Mouse (Mus musculus) CD8-positive naive resting alpha-beta T cell, adult 2 months (primary cell): ENCODE data around the gene Gm20458.
A peak's percentile ranks its signal among the peaks of the same experiment; 100 is the strongest.

Experiments
- DNase-seq, 2 experiments: peaks; one replicate each; pipeline ENCODE4 v3.0.0; 2022; ENCODE audit warnings: low read depth in 2 of 2, low spot score in 2 of 2

Gene Gm20458

GRCm38 (mm10) chr2:164497691-164498268 lies 37.0 kb downstream of the Gm20458 start:
- DNase-seq, result no peak

GRCm38 (mm10) chr2:164499317-164499716 lies 38.5 kb downstream of the Gm20458 start:
- DNase-seq, result no peak

- no peak for DNase-seq
These were observed 39.7 kb downstream of the Gm20458 start for GRCm38 (mm10) chr2:164500511-164500910.

- no peak for DNase-seq
These were observed 44.2 kb downstream of the Gm20458 start for GRCm38 (mm10) chr2:164504919-164505318.

- DNase-seq, result no peak
These were observed 45.0 kb downstream of the Gm20458 start for GRCm38 (mm10) chr2:164505619-164506347.

GRCm38 (mm10) chr2:164507811-164508210 lies 47.0 kb downstream of the Gm20458 start:
- DNase-seq, result no peak

GRCm38 (mm10) chr2:164510621-164511190 lies 49.9 kb downstream of the Gm20458 start:
- no peak for DNase-seq

- no peak for DNase-seq
These were observed 51.5 kb downstream of the Gm20458 start for GRCm38 (mm10) chr2:164512121-164512909.

- no peak for DNase-seq
These were observed 52.6 kb downstream of the Gm20458 start for GRCm38 (mm10) chr2:164513389-164513788.

GRCm38 (mm10) chr2:164514916-164515315 lies 54.1 kb downstream of the Gm20458 start:
- DNase-seq, result no peak

GRCm38 (mm10) chr2:164515897-164516296 lies 55.1 kb downstream of the Gm20458 start:
- DNase-seq, result no peak

- no peak for DNase-seq
These were observed 55.8 kb downstream of the Gm20458 start for GRCm38 (mm10) chr2:164516592-164516991.

- DNase-seq, result peak; percentile 67 to 72
These were observed 56.9 kb downstream of the Gm20458 start for GRCm38 (mm10) chr2:164517485-164518221.

GRCm38 (mm10) chr2:164518266-164519170 lies 57.8 kb downstream of the Gm20458 start:
- DNase-seq, result no peak

GRCm38 (mm10) chr2:164519171-164519526 lies 58.4 kb downstream of the Gm20458 start:
- no peak for DNase-seq

GRCm38 (mm10) chr2:164520782-164521181 lies 60.0 kb downstream of the Gm20458 start:
- DNase-seq, result no peak

GRCm38 (mm10) chr2:164521841-164522240 lies 61.1 kb downstream of the Gm20458 start:
- DNase-seq, result peak; percentile 73 to 77

GRCm38 (mm10) chr2:164522280-164522679 lies 61.5 kb downstream of the Gm20458 start:
- no peak for DNase-seq

GRCm38 (mm10) chr2:164523301-164523773 lies 62.6 kb downstream of the Gm20458 start:
- no peak for DNase-seq

GRCm38 (mm10) chr2:164528557-164528956 lies 67.8 kb downstream of the Gm20458 start:
- DNase-seq, result no peak
